Mouse (Mus musculus): Measurements from ENCODE around the gene Asb7. TPM values are rescaled to one million over a fixed set of nuclear protein-coding genes. Genes with fewer than 3 reads are reported as not detected.

The Asb7 gene
- polyA plus RNA-seq, 1 experiment from 2014 or later = 18.7 TPM

DNA sequence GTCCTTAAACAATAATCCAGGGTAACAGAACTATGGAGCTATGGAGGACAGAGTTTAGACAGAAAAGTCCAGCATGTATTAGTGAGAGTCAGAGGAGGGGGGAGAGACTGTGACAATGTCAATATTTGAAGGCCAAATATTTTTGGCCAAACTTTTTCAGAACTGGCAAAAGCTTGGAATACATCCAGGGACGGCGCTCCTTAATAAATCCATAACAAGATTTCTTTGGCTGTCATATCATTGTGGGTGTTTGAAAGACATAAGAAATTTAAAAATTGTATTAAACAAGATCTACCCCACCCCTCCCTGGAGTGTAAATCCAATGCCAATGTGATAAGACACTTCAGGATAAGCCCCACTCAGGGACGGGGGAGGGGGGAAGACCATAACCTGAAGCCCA is 89.3 kb downstream of the Asb7 start:
- Histone ChIP-seq H3K4me2 (ENCODE audit: low read depth) (no peak overlapping the region), H3K4me1 (ENCODE audit: control insufficient read depth, insufficient read depth, low read length) (no peaks in the 10 kb centered on the region), H3K36me3 (ENCODE audit: control insufficient read depth, insufficient read depth, low read length) (no peaks in the 10 kb centered on the region), H3K27me3 (ENCODE audit: control insufficient read depth, insufficient read depth, low read length) (no peaks in the 10 kb centered on the region), H3K4me3 (ENCODE audit: low read depth, low read length) (no peak overlapping the region), H3K9me3 (ENCODE audit: control insufficient read depth, low read length) (no peaks in the 10 kb centered on the region), H3K27ac (ENCODE audit: low read depth, low read length) (no peak overlapping the region), H3K9ac (ENCODE audit: low read length) (no peak overlapping the region)
- WGBS = 96% methylated on average over 3 of the region's 3 CpGs
- no peak for DNase-seq (ENCODE audit: low spot score)
- no peak for ATAC-seq (ENCODE audit: insufficient read depth, low FRiP score, low TSS enrichment)

DNA sequence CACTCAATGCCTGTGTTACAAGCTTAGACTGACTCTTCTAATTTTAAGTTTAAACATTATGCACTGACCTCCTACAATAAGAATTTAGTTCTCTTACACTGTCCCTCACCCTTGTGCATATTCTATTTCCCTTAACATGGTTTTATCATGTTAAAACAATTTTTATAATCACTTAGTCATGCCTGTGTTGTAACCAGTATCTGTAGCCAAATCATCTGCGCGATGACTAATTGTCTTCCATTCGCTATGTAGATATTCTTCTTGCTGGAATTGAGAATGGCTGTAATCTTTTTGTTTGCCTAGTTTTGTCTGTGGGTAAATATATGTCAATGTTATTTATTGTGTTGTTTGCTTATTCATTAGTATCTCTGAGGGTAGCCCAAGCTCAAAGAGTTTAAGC is 91.5 kb downstream of the Asb7 start:
- H3K9me3 ChIP-seq (ENCODE audit: control insufficient read depth, low read length) = no peaks in the 10 kb centered on the region
- 96% methylated on average over 3 of the region's 3 CpGs for WGBS
- H3K4me3 ChIP-seq (ENCODE audit: low read depth, low read length) = no peak overlapping the region
- DNase-seq (ENCODE audit: low spot score) (no peak), ATAC-seq (ENCODE audit: insufficient read depth, low FRiP score, low TSS enrichment) (no peak)
- no peak overlapping the region for H3K9ac ChIP-seq (ENCODE audit: low read length)
- no peak overlapping the region for H3K4me2 ChIP-seq (ENCODE audit: low read depth)
- no peak overlapping the region for H3K27ac ChIP-seq (ENCODE audit: low read depth, low read length)
- no peaks in the 10 kb centered on the region for H3K36me3 ChIP-seq (ENCODE audit: control insufficient read depth, insufficient read depth, low read length)
- H3K27me3 ChIP-seq (ENCODE audit: control insufficient read depth, insufficient read depth, low read length) = no peaks in the 10 kb centered on the region
- H3K4me1 ChIP-seq (ENCODE audit: control insufficient read depth, insufficient read depth, low read length) = no peaks in the 10 kb centered on the region

Other genes starting within 250 kb of the Asb7 start
- gene Lins1, start 293 bp upstream of the Asb7 start, polyA plus RNA-seq (2014; fragmentation: Nextera tagmentation; extraction: Ambion mirVana) = 27.5 and 29.1 TPM in 2 replicates
- gene Cers3, start 53.9 kb upstream of the Asb7 start, polyA plus RNA-seq (2014; fragmentation: Nextera tagmentation; extraction: Ambion mirVana) = 0.73 and 0.94 TPM in 2 replicates
- 1.8 TPM in 2 replicates for gene Adamts17, start 150.1 kb upstream of the Asb7 start, polyA plus RNA-seq (2014; fragmentation: Nextera tagmentation; extraction: Ambion mirVana)